Mouse (Mus musculus): Measurements from ENCODE around the gene Kir3dl1. TPM values are rescaled to one million over a fixed set of nuclear protein-coding genes. Genes with fewer than 3 reads are reported as not detected.
"Not testable (repeated sequence)": the region's sequence is repeated elsewhere in the genome, so short reads cannot be mapped to it uniquely, and the experiment has no call there.

Kir3dl1 gene
- total RNA-seq (2021): not detected
- long read RNA-seq, experiment 1: 0 reads
- long read RNA-seq, experiment 2: 0 reads

DNA sequence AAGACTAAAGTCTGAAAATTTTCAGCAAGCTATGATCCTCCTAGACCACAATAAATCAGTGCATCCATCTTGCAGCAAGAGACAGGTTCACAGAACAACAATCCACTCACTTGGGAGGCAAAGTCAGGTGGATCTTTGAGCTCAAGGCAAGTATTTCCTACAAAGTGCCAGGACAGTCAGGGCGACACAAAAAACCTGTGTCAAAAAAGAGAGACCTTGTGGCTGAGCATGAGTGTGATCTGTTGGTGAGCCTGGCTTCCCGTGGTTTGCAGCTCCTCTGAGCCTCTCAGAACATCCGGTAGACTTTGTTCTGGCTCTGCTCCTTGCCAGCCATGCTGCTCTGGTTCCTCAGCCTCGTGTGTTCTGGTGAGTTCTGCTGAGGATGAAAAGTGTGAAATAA lies at the start of gene Kir3dl1:
Kir3dl1 (plus strand) TSS at position 301 of the 400 bp plus-strand sequence.
- not testable (repeated sequence) for DNase-seq (ENCODE audit: low spot score in 2 of 2)

DNA sequence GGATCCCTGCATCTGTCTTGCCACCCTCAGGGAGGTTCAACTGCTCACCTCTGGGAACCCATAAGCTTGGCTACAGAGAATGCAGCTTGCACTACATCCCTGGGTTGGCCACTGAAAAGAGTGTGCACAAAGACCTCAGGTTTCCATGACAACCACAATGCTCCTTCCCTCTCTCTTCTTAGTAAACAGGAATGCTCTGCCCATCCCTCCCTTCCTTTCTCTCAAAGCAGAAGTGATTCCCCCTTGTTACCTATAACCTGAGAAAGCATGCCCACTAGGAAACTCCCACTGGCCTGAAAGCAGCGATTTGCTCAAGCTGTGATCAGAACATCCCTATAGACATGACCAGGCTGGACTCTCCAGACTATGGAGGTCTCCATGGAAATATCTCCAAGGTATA lies 26.2 kb downstream of the Kir3dl1 start, which contains the start of gene Kir3dl2:
Kir3dl2 (minus strand) TSS at position 101 of the 400 bp plus-strand sequence.
- DNase-seq (ENCODE audit: low spot score in 2 of 2): not testable (repeated sequence)

DNA sequence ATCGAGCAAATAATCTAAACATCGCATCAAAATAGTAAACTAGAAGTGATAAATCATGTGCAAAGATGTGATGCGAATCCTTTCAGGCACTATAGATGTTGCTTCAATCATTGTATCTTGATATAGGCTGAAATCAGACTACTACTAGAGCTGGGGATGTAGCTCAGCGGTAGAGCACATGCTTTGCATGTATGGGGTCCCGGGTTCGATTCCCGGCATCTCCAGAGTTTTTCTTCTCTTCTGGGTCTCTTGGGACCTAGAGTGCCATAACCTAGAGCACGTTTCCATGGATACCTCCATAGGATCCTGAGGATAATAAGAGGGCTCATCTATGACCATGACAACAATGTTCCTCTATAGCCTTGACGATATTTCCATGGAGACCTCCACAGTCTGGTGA lies 51.3 kb downstream of the Kir3dl1 start:
- DNase-seq (ENCODE audit: low spot score in 2 of 2): not testable (repeated sequence)

Other genes starting within 250 kb of the Kir3dl1 start
- gene Bex3, start 247.7 kb upstream of the Kir3dl1 start, total RNA-seq (2021): 100 to 1,000 TPM; 301 to 320 TPM
- under 1 TPM; 0.19 to 0.35 TPM for gene Kir3dl2, start 26.1 kb downstream of the Kir3dl1 start, total RNA-seq (2021)
- 100 to 1,000 TPM; 162 to 171 TPM for gene Tceal3, start 72.8 kb downstream of the Kir3dl1 start, total RNA-seq (2021)
- 10 to 100 TPM; 15.1 to 16.0 TPM for gene Tceal1, start 190.0 kb downstream of the Kir3dl1 start, total RNA-seq (2021)
- gene Morf4l2, start 225.7 kb downstream of the Kir3dl1 start, total RNA-seq (2021): 100 to 1,000 TPM; 320 to 331 TPM

Data from left cerebral cortex, adult 18-20 months (tissue).